Mouse (Mus musculus): ENCODE data around the gene Abcc12.

Abcc12 gene

GRCm38 (mm10) chr8:86577547-86577946, 2.9 kb downstream of the Abcc12 start:
- peak in 1 of 2 experiments; percentile 14 for DNase-seq

- no peak for DNase-seq
Measured at GRCm38 (mm10) chr8:86563674-86564073, 16.8 kb downstream of the Abcc12 start.

GRCm38 (mm10) chr8:86561737-86562136, 18.7 kb downstream of the Abcc12 start:
- DNase-seq, result no peak

GRCm38 (mm10) chr8:86560688-86561065, 19.8 kb downstream of the Abcc12 start:
- DNase-seq, result no peak

- no peak for DNase-seq
Measured at GRCm38 (mm10) chr8:86559947-86560687, 20.4 kb downstream of the Abcc12 start.

- peak; percentile 77 to 87 for DNase-seq
Measured at GRCm38 (mm10) chr8:86557186-86558045, 23.1 kb downstream of the Abcc12 start.

- peak in 1 of 2 experiments; percentile 47 for DNase-seq
Measured at GRCm38 (mm10) chr8:86555564-86555963, 24.9 kb downstream of the Abcc12 start.

- DNase-seq, result peak in 1 of 2 experiments; percentile 44
Measured at GRCm38 (mm10) chr8:86554220-86554891, 26.1 kb downstream of the Abcc12 start.

GRCm38 (mm10) chr8:86550516-86550915, 30.0 kb downstream of the Abcc12 start:
- DNase-seq, result no peak

- no peak for DNase-seq
Measured at GRCm38 (mm10) chr8:86546001-86546400, 34.5 kb downstream of the Abcc12 start.

GRCm38 (mm10) chr8:86540906-86541305, 39.6 kb downstream of the Abcc12 start:
- DNase-seq, result no peak

GRCm38 (mm10) chr8:86540376-86540775, 40.1 kb downstream of the Abcc12 start:
- DNase-seq, result no peak

GRCm38 (mm10) chr8:86536663-86536987, 43.9 kb downstream of the Abcc12 start:
- no peak for DNase-seq

- DNase-seq, result peak; percentile 79 to 88
Measured at GRCm38 (mm10) chr8:86535791-86536662, 44.5 kb downstream of the Abcc12 start.

- DNase-seq, result peak in 1 of 2 experiments; percentile 42
Measured at GRCm38 (mm10) chr8:86535068-86535560, 45.4 kb downstream of the Abcc12 start.

- DNase-seq, result no peak
Measured at GRCm38 (mm10) chr8:86529714-86530113, 50.8 kb downstream of the Abcc12 start.

- DNase-seq, result peak; percentile 35 to 58
Measured at GRCm38 (mm10) chr8:86527336-86528029, 53.0 kb downstream of the Abcc12 start.

- DNase-seq, result peak; percentile 89 to 91
Measured at GRCm38 (mm10) chr8:86526808-86527207, 53.7 kb downstream of the Abcc12 start.

- DNase-seq, result no peak
Measured at GRCm38 (mm10) chr8:86514203-86514602, 66.3 kb downstream of the Abcc12 start.

GRCm38 (mm10) chr8:86512886-86513285, 67.6 kb downstream of the Abcc12 start:
- DNase-seq, result no peak

- no peak for DNase-seq
Measured at GRCm38 (mm10) chr8:86512131-86512792, 68.2 kb downstream of the Abcc12 start.
